Mouse (Mus musculus): ENCODE data around the gene Ulk3. TPM values are rescaled to one million over a fixed set of nuclear protein-coding genes. Genes with fewer than 3 reads are reported as not detected.

The Ulk3 gene
- polyA plus RNA-seq, 1 experiment from 2014 or later, result 14.5 TPM

GRCm38 (mm10) chr9:57558625-57559024 lies 30.6 kb upstream of the Ulk3 start:
- Histone ChIP-seq H3K27ac (replicated peaks) (no peak overlapping the region), H3K4me1 (peaks cover 37% of the 10 kb centered on the region)
- 86% methylated on average over 4 of the region's 4 CpGs for WGBS

GRCm38 (mm10) chr9:57559568-57559967 lies 29.7 kb upstream of the Ulk3 start:
- Histone ChIP-seq H3K27ac (replicated peaks) (no peak overlapping the region), H3K4me1 (peaks cover 29% of the 10 kb centered on the region), H3K36me3 (no peaks in the 10 kb centered on the region), H3K27me3 (ENCODE audit: low read depth, poor library complexity, severe bottlenecking) (no peaks in the 10 kb centered on the region), H3K9me3 (replicated peaks) (no peaks in the 10 kb centered on the region), H3K4me3 (no peak overlapping the region)
- DNase-seq (ENCODE audit: low spot score), result no peak
- 85% methylated on average over 2 of the region's 2 CpGs for WGBS

More at GRCm38 (mm10) chr9:57558625-57559024, 30.6 kb upstream of the Ulk3 start:
- Histone ChIP-seq H3K9me3 (replicated peaks) (no peaks in the 10 kb centered on the region), H3K27me3 (ENCODE audit: low read depth, poor library complexity, severe bottlenecking) (no peaks in the 10 kb centered on the region), H3K4me3 (no peak overlapping the region), H3K36me3 (no peaks in the 10 kb centered on the region)
- DNase-seq (ENCODE audit: low spot score), result no peak

GRCm38 (mm10) chr9:57560263-57560662 lies 29.0 kb upstream of the Ulk3 start:
- H3K4me1 ChIP-seq, result peaks cover 24% of the 10 kb centered on the region
- H3K36me3 ChIP-seq, result no peaks in the 10 kb centered on the region
- DNase-seq (ENCODE audit: low spot score), result no peak
- H3K4me3 ChIP-seq, result peak overlapping the region; percentile 81
- peak overlapping the region; percentile 88 for H3K27ac ChIP-seq (replicated peaks)
- H3K9me3 ChIP-seq (replicated peaks), result no peaks in the 10 kb centered on the region
- H3K27me3 ChIP-seq (ENCODE audit: low read depth, poor library complexity, severe bottlenecking), result no peaks in the 10 kb centered on the region
- 30% methylated on average over 7 of the region's 7 CpGs for WGBS

DNA sequence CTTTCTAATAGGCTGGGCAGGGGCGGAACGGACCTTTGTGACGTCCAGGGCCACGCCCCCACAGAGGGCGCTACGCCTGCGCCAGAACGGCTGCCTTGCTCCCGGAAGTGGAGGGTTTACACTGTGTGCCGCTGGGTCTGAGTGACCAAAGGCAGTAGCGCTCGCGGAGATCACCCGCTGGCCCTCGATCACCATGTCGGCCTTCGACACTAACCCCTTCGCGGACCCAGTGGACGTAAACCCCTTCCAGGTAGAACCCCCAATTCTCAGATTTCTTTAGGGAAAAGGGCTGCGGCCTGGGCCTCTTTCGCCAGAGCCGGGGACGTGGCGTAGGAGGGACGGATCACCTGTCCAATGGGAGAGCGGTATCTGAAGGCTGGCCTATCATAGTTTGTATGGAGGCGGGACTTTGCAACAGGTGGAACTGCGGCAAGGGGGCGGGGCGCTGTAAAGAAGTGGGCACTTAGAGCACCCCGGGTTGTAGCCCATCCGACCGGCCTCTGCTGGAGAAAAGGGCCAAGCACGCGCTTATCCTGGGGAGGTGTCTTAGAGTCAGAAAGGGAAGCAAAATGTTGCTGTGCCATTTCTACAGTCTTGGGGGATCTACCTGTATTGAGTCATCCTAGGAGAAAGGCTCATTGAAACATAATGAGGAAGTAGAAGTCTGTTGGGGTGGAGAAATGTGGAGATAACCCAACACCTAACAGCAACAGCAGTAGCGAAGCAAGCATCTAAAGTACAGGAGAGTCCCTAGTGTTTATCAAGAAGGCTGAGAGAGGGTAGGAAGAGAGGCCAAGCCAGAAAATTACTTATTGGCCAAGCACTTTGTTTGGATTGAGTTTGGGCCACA lies 28.2 kb upstream of the Ulk3 start, which contains the start of gene Scamp2:
Scamp2 (plus strand) TSS at position 83 of the 850 bp plus-strand sequence.
- DNase-seq (ENCODE audit: low spot score), result peak; percentile 95
- Histone ChIP-seq H3K27ac (replicated peaks) (peak within 1 kb of the TSS; percentile 88), H3K4me1 (peaks cover 28% of the 10 kb centered on the region), H3K9me3 (replicated peaks) (no peaks in the 10 kb centered on the region), H3K4me3 (peak within 1 kb of the TSS; percentile 81), H3K36me3 (no peaks in the 10 kb centered on the region), H3K27me3 (ENCODE audit: low read depth, poor library complexity, severe bottlenecking) (no peaks in the 10 kb centered on the region)
- WGBS, result 1% methylated on average over 37 of the region's 37 CpGs

GRCm38 (mm10) chr9:57561711-57562099 lies 27.5 kb upstream of the Ulk3 start:
- peak overlapping the region; percentile 81 for H3K4me3 ChIP-seq
- H3K4me1 ChIP-seq, result peaks cover 28% of the 10 kb centered on the region
- DNase-seq (ENCODE audit: low spot score), result no peak
- no peaks in the 10 kb centered on the region for H3K9me3 ChIP-seq (replicated peaks)
- whole genome bisulfite sequencing, result 77% methylated on average over 13 of the region's 13 CpGs
- H3K27me3 ChIP-seq (ENCODE audit: low read depth, poor library complexity, severe bottlenecking), result no peaks in the 10 kb centered on the region
- H3K36me3 ChIP-seq, result no peaks in the 10 kb centered on the region
- no peak overlapping the region for H3K27ac ChIP-seq (replicated peaks)

GRCm38 (mm10) chr9:57562896-57563372 lies 26.3 kb upstream of the Ulk3 start:
- no peak overlapping the region for H3K4me3 ChIP-seq
- 80% methylated on average over 4 of the region's 4 CpGs for WGBS
- H3K4me1 ChIP-seq, result peaks cover 28% of the 10 kb centered on the region
- no peaks in the 10 kb centered on the region for H3K27me3 ChIP-seq (ENCODE audit: low read depth, poor library complexity, severe bottlenecking)
- H3K36me3 ChIP-seq, result peaks cover 6% of the 10 kb centered on the region
- H3K27ac ChIP-seq (replicated peaks), result no peak overlapping the region
- DNase-seq (ENCODE audit: low spot score), result no peak
- H3K9me3 ChIP-seq (replicated peaks), result no peaks in the 10 kb centered on the region

DNA sequence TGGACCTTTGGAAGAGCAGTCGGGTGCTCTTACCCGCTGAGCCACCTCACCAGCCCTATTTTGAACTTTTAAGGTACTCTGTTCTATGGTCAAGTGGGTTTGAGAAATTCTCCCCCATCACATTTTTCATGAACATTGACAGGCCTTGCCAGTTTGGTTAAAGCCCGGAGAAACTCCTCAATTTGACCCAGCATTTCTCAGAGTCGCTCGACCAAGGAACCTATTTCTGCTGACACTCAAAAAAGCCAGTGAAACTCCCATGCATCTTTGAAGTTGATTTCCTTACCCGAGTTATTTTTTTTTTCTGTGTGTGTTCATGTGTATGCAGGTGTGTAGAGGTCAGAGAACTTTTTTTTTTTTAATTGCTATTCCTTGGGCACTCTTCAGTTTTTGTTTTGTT lies 24.6 kb upstream of the Ulk3 start:
- H3K36me3 ChIP-seq, result peaks cover 23% of the 10 kb centered on the region
- no peaks in the 10 kb centered on the region for H3K9me3 ChIP-seq (replicated peaks)
- H3K4me3 ChIP-seq, result no peak overlapping the region
- DNase-seq (ENCODE audit: low spot score), result no peak
- 86% methylated on average over 6 of the region's 6 CpGs for WGBS
- no peaks in the 10 kb centered on the region for H3K27me3 ChIP-seq (ENCODE audit: low read depth, poor library complexity, severe bottlenecking)
- H3K27ac ChIP-seq (replicated peaks), result no peak overlapping the region
- H3K4me1 ChIP-seq, result peaks cover 28% of the 10 kb centered on the region

GRCm38 (mm10) chr9:57565741-57566221 lies 23.5 kb upstream of the Ulk3 start:
- 69% methylated on average over 10 of the region's 10 CpGs for WGBS
- no peaks in the 10 kb centered on the region for H3K9me3 ChIP-seq (replicated peaks)
- H3K27me3 ChIP-seq (ENCODE audit: low read depth, poor library complexity, severe bottlenecking), result no peaks in the 10 kb centered on the region
- H3K4me1 ChIP-seq, result peaks cover 23% of the 10 kb centered on the region
- H3K36me3 ChIP-seq, result peaks cover 33% of the 10 kb centered on the region
- no peak for DNase-seq (ENCODE audit: low spot score)
- no peak overlapping the region for H3K27ac ChIP-seq (replicated peaks)
- no peak overlapping the region for H3K4me3 ChIP-seq

- Histone ChIP-seq H3K4me1 (peaks cover 15% of the 10 kb centered on the region), H3K27me3 (ENCODE audit: low read depth, poor library complexity, severe bottlenecking) (no peaks in the 10 kb centered on the region), H3K4me3 (no peak overlapping the region), H3K9me3 (replicated peaks) (no peaks in the 10 kb centered on the region), H3K27ac (replicated peaks) (no peak overlapping the region), H3K36me3 (peaks cover 43% of the 10 kb centered on the region)
- no peak for DNase-seq (ENCODE audit: low spot score)
- WGBS, result 63% methylated on average over 8 of the region's 8 CpGs
These were observed 22.4 kb upstream of the Ulk3 start for GRCm38 (mm10) chr9:57566846-57567245.

DNA sequence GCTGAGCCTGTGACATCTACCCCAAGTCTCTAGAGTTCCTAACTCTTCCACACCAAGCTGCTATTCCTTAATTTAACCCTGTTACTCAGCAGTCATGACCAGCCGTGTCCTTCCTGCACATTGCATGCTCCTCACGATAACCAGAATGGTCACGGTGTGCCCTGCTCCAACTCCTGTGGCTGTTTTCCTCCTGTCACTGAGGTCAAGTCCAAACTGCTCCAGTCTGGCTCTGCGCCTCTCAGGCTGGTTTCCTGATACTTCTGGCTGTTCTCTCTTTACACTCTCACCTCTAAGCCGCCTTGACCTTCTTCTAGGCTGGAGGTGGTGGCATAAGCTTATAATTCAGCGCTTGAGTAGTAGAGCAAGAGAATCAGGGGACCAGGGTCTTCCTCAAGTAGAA lies 20.8 kb upstream of the Ulk3 start:
- DNase-seq (ENCODE audit: low spot score), result no peak
- Histone ChIP-seq H3K9me3 (replicated peaks) (no peaks in the 10 kb centered on the region), H3K27ac (replicated peaks) (no peak overlapping the region), H3K27me3 (ENCODE audit: low read depth, poor library complexity, severe bottlenecking) (no peaks in the 10 kb centered on the region), H3K4me1 (0 out of 2 replicates have a peak, but pooled peaks cover 3% of the 10 kb centered on the region), H3K36me3 (peaks cover 55% of the 10 kb centered on the region), H3K4me3 (no peak overlapping the region)
- 94% methylated on average over 6 of the region's 6 CpGs for WGBS

DNA sequence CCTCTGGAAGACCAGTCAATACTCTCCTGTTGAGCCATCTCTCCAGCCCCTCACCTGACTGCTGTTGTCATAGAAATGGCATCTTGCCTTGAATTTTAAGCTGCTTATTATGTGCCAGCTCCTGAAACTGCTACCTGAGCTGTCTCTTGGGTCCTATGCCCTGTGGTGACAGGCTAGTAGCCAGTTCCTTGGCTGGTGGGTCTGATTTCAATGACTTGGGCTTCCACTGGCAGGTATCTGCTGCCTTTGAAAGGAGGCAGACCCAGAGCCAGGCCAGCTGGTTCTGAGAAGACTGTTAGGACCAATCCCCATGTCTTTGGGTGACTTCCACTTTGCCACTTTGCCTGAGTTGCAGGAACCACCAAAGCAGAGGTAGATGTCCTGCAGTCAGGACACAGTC lies 14.9 kb upstream of the Ulk3 start:
- Histone ChIP-seq H3K4me3 (no peak overlapping the region), H3K27me3 (ENCODE audit: low read depth, poor library complexity, severe bottlenecking) (no peaks in the 10 kb centered on the region), H3K4me1 (no peaks in the 10 kb centered on the region; the same call in 1 of the 2 replicates), H3K27ac (replicated peaks) (no peak overlapping the region), H3K36me3 (peaks cover 69% of the 10 kb centered on the region), H3K9me3 (replicated peaks) (no peaks in the 10 kb centered on the region)
- DNase-seq (ENCODE audit: low spot score), result no peak

DNA sequence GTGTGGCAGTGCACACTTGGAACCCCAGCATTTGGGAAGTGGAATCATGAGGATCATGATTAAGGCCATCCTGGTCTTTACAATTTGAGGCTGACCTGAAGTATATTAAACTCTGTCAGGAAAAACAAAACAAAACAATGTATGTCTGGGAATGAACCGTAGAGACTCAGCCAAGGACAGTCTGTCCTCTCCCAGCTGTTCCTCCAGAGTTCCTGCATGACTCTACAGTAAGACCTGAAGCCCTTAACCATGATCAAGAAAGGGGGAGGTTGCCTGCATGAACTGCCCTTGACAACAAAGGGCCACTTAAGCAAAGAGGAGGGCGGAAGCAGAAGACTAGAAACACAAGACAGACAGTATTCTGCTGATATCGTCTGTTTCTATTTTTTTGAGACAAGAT lies 13.7 kb upstream of the Ulk3 start:
- no peaks in the 10 kb centered on the region for H3K27me3 ChIP-seq (ENCODE audit: low read depth, poor library complexity, severe bottlenecking)
- H3K36me3 ChIP-seq, result peaks cover 70% of the 10 kb centered on the region
- no peaks in the 10 kb centered on the region for H3K9me3 ChIP-seq (replicated peaks)
- no peaks in the 10 kb centered on the region; the same call in 1 of the 2 replicates for H3K4me1 ChIP-seq
- no peak overlapping the region for H3K4me3 ChIP-seq
- no peak for DNase-seq (ENCODE audit: low spot score)
- 92% methylated on average over 3 of the region's 3 CpGs for WGBS
- H3K27ac ChIP-seq (replicated peaks), result no peak overlapping the region

- no peak for DNase-seq (ENCODE audit: low spot score)
- H3K36me3 ChIP-seq, result peaks cover 71% of the 10 kb centered on the region
- H3K4me1 ChIP-seq, result no peaks in the 10 kb centered on the region; the same call in 1 of the 2 replicates
- H3K9me3 ChIP-seq (replicated peaks), result no peaks in the 10 kb centered on the region
- H3K4me3 ChIP-seq, result no peak overlapping the region
- no peak overlapping the region for H3K27ac ChIP-seq (replicated peaks)
- WGBS, result 86% methylated on average over 6 of the region's 6 CpGs
- no peaks in the 10 kb centered on the region for H3K27me3 ChIP-seq (ENCODE audit: low read depth, poor library complexity, severe bottlenecking)
These were observed 12.0 kb upstream of the Ulk3 start for GRCm38 (mm10) chr9:57577144-57577849.

All from midbrain, embryonic 10.5 days (tissue).